Mouse (Mus musculus) cortical plate, adult 2 months (tissue): Measurements from ENCODE around the gene Spata32.

Experiments used
- CTCF ChIP-seq: fragments of 200-500 bp; IDR thresholded peaks from 2 replicates; pipeline ENCODE4 v1.5.1; 2011; ENCODE audit warnings: mild to moderate bottlenecking, control low read depth, low read length; ENCODE audit not compliant: insufficient read depth; ENCODE audit errors: extremely low read depth
- POLR2A ChIP-seq: fragments of 200-500 bp; IDR thresholded peaks from 2 replicates; pipeline ENCODE4 v1.6.1; 2011; ENCODE audit warnings: mild to moderate bottlenecking, low read length, control low read depth; ENCODE audit not compliant: insufficient read depth; ENCODE audit errors: extremely low read depth

DNA sequence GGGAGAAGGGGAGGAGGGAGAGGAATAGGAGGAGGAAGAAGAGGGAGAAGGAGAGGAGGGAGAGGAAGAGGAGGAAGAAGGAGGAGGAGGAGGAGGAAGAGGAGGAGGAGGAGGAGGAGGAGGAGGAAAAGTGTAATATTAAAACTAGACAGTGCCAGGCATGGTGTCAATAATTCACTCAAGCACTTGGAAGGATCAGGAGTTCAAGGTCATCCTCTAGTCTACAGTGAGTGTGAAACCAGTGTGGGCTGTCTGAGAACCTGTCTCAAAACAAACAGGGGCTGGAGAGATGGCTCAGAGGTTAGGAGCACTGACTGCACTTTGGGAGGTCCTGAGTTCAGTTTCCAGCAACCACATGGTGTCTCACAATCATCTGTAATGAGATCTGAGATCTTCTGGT, 15.9 kb downstream of the Spata32 start:
- TF ChIP-seq POLR2A (no peak), CTCF (no peak)
